Mouse (Mus musculus) brain, embryonic 18.5 days (tissue): ENCODE measurements at regions not wholly inside any gene's neighbourhood (a gene's known extent, or its start where the extent isn't known, plus 50 kb on each side); places are given as distances from the start of the nearest gene placed in this dataset.

Experiments used
- DNase-seq: peaks from one replicate; pipeline ENCODE4 v3.0.0-alpha.2; 2012; ENCODE audit warnings: low read depth, low spot score

DNA sequence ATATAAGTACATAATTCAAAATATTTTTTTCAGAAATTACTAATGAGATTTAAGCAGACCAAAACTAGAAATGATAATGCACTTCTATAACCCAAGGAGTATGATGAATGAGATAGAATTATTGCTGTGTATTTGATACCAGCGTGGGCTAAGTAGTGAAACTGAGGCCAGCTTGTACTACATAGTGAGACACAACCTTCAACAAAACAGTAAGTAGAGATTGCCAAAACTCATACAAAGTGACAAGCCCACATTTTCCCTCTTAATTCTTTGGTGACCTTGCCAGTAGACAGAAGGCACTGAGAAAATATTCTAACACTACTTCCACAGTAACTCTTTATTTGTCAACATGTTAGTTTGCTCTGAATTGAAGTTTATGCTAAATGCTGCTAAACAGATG is 84.8 kb downstream of the 4933402E13Rik start:
- peak; percentile 10 for DNase-seq

GRCm38 (mm10) chrX:62410901-62411300 is 56.9 kb upstream of the 4931400O07Rik start:
- no peak for DNase-seq
